Mouse (Mus musculus) monocyte, adult 2 months (primary cell): ENCODE measurements around the gene Cd276.

Experiments
- DNase-seq, 2 experiments: peaks; one replicate each; pipeline ENCODE4 v3.0.0; 2022; ENCODE audit warnings: low spot score in 2 of 2, low read depth in 1 of 2

Gene Cd276

DNA sequence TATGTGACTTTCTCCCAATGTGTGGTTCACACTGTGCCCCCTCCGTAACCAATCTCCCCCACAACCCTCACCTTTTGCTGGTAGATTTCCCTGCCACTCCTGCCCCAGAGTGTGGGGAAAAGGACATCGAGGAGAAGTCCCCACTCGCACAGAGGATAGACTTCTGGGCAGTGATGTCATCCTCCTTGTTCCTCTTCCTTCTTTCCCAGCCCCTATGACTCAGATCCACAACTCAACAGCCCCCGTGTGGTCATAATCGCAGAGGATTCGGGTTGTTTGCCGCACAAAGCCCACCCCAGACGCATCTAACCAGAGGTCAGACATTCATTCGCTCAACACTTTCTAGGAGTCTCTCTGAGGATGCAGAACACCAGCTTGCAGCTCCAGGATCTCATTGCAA lies 3.2 kb downstream of the Cd276 start:
- no peak for DNase-seq

DNA sequence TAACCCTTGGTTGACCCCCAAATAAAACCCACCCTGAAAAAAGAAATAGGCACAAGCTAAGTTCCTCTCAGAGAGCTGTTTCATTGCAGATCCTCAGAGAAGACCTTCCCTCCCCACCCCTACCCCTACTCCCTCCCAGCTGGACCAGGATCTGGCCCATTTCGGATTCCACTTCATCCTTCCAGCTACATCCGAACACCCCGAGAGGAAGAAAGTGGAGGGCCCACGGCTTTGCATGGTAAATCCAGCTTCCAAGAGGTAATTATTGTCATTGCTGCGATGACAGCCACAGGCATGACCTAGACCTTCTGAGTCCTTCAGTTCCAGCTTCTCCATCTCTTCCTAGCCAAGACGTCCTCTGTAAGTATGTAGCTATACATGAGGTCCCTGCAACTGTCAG lies 4.3 kb downstream of the Cd276 start:
- DNase-seq: no peak

GRCm38 (mm10) chr9:58549694-58550093 lies 5.5 kb downstream of the Cd276 start:
- no peak for DNase-seq

DNA sequence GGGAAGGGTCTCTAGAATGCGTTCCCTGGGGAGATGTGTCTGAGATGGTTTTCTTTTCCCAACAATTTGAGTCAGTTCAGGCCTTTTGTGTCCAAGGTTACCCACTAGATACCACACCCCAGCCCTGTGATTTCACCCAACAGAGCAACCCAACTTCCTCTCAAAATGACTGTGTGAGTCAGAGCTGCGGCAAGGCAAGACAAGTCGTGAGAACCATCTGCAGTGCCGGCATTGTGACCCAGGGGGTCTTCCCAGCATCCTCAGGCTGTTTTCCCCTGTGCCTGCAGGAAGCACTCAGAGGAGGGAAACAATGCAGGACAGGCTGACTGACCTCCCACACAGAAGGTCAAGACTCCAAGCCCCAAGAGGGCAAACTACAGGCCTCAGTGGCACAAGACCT lies 6.3 kb downstream of the Cd276 start:
- DNase-seq: peak in 1 of 2 experiments; percentile 43

GRCm38 (mm10) chr9:58546630-58547360 lies 8.4 kb downstream of the Cd276 start:
- DNase-seq: no peak

GRCm38 (mm10) chr9:58545428-58545827 lies 9.8 kb downstream of the Cd276 start:
- no peak for DNase-seq

DNA sequence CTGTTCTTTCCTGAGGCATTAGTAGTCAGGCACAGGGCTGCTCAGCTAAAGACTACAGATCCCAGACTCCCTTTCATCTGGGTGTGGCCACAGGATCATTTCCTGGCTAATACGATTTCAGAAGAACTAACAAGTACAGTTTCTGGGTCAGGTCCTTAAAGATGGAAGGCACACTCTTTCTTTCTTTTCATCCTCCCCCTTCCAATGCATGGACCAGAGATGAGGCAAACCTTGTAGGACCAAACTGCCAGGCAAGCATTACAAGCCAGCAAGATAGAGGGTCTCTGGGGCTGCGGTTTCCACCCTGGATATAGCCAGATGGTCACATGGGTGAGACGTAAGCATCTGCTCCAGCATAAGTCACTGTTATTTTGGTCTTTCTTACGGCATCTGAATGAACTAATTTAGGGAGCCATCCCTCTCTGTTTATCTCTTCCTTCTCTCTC lies 10.3 kb downstream of the Cd276 start:
- DNase-seq: no peak

DNA sequence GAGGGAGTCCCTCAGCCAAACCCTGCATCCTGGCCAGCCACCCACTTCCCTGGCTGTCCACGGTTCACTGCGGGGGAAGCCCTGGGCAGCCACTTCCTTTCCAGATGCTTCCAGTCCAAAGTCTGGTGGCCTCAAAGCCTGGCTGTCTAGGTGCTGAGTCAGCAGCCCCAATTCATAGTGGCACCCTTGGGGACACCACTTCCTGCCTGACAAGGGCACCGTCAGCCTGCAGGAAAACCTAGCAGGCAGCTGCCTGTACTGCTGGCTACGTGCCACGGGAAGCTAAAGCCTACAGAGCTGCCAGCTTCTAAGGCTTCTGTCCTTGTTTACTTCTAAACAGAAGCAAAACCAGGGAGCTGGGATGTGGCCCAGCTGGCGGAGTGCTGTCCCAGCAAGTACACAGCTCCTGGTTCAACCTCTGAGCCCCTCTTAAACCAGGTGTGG lies 13.3 kb downstream of the Cd276 start:
- peak in 1 of 2 experiments; percentile 40 for DNase-seq

DNA sequence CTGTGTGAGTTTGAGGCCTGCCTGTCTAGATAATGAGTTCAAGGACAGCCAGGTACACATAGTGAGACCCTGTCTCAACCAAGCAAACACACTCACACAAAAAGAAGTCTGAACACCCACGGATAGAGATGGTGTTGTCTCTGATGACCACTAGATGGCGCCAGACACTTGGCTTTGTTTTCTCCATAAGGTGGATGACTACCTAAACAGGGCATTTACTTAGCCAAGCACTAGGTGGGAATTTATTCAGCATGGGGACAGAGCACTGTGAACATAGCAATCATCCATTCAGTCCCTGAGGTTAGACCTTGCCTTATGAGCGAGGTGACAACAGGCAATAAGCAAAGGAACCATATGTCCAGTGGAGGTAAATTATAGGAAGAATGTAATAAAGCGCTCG lies 15.4 kb downstream of the Cd276 start:
- DNase-seq: no peak

DNA sequence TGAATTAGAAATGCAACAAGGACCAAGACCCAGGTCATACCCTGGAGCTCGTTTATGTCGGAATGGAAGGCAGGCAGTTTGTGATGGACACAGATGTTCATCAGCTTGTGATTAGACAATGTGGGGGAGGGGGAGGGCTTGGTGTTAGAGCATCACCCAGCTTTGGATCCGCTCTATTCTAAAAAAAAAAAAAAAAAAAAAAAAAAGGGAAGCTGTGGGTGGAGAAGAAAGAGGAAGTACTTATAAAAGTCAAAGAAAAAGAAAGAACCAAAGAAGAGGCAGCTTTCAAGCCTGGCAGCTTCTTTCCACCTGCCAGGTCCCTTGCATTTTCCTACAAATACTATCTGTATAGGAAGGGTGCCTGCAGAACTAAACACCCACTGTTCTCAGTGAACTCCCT lies 17.5 kb downstream of the Cd276 start:
- no peak for DNase-seq

DNA sequence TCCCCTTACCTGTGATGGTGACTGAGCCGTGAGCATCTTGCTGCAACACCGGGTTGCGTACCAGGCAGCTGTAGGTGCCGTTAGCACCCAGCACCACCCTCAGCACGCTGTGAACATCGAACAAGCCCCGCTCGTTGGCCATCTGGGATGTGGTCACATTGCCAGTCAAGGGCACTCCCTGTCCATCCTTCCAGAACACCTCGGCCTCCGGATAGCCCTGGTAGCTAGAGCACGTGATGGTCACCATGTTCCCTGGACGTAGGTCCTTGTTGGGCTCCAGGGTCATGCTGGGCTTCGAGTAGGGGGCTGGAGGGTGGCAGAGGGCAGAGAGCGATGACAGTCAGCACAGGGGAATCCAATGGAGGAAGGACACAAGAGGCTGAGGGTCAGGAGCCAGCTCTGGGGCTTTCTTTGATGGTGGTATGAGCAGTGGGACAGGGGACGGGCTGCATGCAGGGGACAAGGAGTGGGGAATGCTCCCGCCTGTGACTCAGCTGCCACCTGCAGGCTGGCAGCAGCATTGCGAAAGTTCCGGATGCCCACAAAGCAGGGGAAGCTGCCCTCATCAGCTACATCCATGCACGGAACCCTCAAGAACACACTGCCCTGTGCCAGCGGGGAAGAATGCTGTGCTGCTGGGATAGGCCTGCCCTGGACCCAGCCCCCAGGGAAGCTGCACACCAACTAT lies 19.6 kb downstream of the Cd276 start:
- no peak for DNase-seq

GRCm38 (mm10) chr9:58534766-58535165 lies 20.5 kb downstream of the Cd276 start:
- no peak for DNase-seq

DNA sequence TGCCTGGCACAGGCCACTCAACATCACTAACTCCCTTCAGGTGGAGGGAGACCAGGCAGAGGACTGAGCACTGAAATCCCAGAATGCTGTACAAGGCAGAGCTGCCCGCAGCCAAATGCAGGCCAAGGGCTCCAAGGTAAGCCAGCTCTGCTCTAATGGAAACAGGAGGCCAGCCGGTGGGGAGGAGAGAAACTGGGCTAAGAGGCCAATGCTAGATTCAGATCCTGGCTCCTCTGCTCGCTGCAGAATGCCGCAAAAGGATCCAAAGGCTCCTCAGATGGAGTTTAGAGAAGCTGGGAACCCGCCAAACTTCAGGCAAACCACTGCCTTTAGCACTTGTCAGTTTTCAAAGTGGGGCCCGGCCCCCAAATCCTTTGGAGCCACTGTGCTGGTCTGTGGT lies 21.9 kb downstream of the Cd276 start:
- no peak for DNase-seq

GRCm38 (mm10) chr9:58532236-58532635 lies 23.0 kb downstream of the Cd276 start:
- no peak for DNase-seq

DNA sequence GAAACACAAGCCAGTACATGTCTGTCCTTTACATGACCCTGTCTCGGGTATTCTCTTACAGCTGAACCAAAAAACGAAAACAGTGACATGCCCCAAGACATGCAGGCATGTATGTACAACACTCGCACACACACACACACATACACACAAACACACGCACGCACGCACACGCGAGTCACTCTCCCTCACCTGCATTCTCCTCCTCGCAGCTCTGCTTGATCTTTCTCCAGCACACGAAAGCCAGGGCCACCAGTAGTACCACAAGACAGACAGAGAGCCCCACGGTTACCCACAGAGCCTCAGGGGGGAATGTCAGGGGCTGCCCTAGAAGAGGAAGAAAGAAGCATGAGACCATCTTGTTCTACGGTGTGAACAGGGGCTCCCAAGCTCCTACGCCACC lies 24.8 kb downstream of the Cd276 start:
- DNase-seq: no peak

- DNase-seq: no peak
Measured at GRCm38 (mm10) chr9:58527841-58528240, 27.4 kb downstream of the Cd276 start.

- DNase-seq: no peak
Measured at GRCm38 (mm10) chr9:58525108-58525507, 30.1 kb downstream of the Cd276 start.

DNA sequence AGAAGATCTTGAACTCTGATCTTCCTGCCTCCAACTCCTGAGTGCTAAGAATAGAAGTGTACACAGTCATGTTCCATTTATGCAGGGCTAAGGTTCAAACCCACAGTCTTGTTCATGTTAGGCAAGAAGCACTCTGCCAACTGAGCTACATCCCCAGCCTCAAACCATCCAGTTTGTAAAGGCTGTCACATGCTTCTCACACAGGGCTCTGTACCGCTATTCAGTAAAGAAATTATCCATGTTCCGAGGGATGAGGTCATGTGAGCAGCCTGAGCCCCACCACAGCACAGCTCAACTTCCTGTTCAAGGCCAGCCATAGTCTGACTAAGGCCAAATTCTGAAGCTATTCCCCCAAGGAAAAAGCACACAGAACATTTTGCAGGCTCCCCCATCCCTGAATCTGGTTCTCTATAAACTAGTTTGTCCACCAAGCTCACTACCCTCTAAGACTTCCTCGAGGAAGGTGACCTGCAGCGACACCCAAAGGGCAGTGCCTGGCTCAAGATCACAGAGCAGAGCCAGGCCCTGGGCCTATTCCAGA lies 33.3 kb downstream of the Cd276 start:
- no peak for DNase-seq

DNA sequence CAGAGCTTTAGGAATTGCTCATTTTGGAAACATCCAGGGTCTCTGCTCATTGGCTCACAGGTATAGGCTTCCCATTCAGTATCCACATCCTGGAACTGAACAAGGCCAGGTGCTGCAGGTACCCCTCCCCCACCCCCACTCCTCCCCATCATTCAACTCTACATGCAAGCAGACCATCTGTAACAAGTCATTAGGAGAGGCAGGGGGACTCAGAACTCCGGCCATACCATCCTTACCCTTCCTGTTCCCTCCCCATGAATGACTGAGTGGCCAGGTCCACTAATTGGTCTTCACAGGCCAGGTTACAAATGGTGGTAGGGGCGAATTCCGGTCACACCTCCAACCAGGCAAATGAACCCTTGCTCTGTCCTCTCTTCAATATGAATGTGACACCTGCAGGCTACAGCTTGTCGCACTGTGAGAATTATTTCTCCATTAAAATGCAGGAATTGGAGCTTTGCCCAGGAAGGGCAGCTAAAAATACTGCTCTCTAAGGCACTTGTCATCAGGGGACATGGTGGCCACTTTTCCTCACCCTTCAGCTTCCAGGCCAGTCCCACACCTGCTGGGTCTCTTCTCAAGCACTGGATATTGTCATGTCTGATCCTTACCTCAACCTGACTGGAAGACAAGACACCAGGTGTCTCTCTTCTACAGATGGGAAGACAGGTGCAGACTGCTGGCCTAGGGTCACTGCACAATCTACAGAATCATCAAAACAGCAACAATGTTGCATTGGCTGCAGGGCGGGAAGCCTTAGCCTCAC lies 34.2 kb downstream of the Cd276 start:
- DNase-seq: no peak

DNA sequence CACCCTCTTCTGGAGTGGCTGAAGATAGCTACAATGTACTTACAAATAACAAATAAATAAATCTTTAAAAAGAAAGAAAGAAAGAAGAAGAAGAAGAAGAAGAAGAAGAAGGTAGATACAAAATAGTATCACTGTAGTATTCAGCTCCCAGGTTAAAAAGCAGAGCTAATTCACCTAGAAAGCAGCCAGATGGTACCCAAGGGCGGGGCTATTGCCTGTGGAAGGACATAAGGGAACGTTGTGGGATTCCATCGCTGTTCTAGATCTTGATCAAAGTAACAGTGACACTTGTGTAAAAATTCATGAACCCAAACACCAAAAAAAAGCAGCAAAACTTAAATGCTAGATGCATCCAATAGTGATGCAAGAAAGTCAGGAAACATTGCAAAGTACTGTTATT lies 35.3 kb downstream of the Cd276 start:
- DNase-seq: no peak

- DNase-seq: no peak
Measured at GRCm38 (mm10) chr9:58517866-58518750, 37.1 kb downstream of the Cd276 start.
